Mouse (Mus musculus) midbrain, embryonic 16.5 days (tissue): ENCODE measurements around the gene 1700024G13Rik. TPM values are rescaled to one million over a fixed set of nuclear protein-coding genes. Genes with fewer than 3 reads are reported as not detected.
A peak's percentile ranks its signal among the peaks of the same experiment; 100 is the strongest.
"Not testable (repeated sequence)": the region's sequence is repeated elsewhere in the genome, so short reads cannot be mapped to it uniquely, and the experiment has no call there.

ENCODE experiments used
- ATAC-seq: fragments of 200-750 bp; cut with Nextera tagmentation; 2 replicates; pipeline ENCODE4 v1.8.0; 2017; ENCODE audit warnings: moderate TSS enrichment
- H3K27ac ChIP-seq: fragments of 300-500 bp; sonication (generic); 2 replicates; pipeline ENCODE4 v1.5.1; 2014; ENCODE audit warnings: mild to moderate bottlenecking, low read length, mixed read lengths
- H3K27me3 ChIP-seq: fragments of 300-500 bp; sonication (generic); 2 replicates; pipeline ENCODE4 v1.6.1; 2014; ENCODE audit warnings: low read depth, low read length, mixed read lengths; ENCODE audit not compliant: control insufficient read depth, insufficient read depth
- H3K36me3 ChIP-seq: fragments of 300-500 bp; sonication (generic); 2 replicates; pipeline ENCODE4 v1.6.1; 2014; ENCODE audit warnings: mild to moderate bottlenecking, low read length, moderate library complexity, mixed read lengths; ENCODE audit not compliant: control insufficient read depth, insufficient read depth
- H3K4me1 ChIP-seq: fragments of 300-500 bp; sonication (generic); 2 replicates; pipeline ENCODE4 v1.6.1; 2014; ENCODE audit warnings: mild to moderate bottlenecking, low read length, mixed read lengths; ENCODE audit not compliant: control insufficient read depth, insufficient read depth
- H3K4me2 ChIP-seq: fragments of 300-500 bp; sonication (generic); 2 replicates; pipeline ENCODE4 v1.6.1; 2014; ENCODE audit warnings: mild to moderate bottlenecking, low read length, mixed read lengths
- H3K4me3 ChIP-seq: fragments of 300-500 bp; sonication (generic); 2 replicates; pipeline ENCODE4 v1.5.1; 2014; ENCODE audit warnings: low read depth, mild to moderate bottlenecking, low read length, moderate library complexity, mixed read lengths
- H3K9ac ChIP-seq: fragments of 300-500 bp; sonication (generic); 2 replicates; pipeline ENCODE4 v1.6.1; 2014; ENCODE audit warnings: low read depth, low read length, mixed read lengths
- H3K9me3 ChIP-seq: fragments of 300-500 bp; sonication (generic); replicated peaks from 2 replicates; pipeline ENCODE4 v1.6.1; 2014; ENCODE audit warnings: mild to moderate bottlenecking, low read length, mixed read lengths; ENCODE audit not compliant: control insufficient read depth, poor library complexity, severe bottlenecking
- WGBS: fragments of 180-500 bp; shearing (Covaris S2); extraction: QIAGEN DNeasy Blood & Tissue Kit; methylation state at CpG from one replicate; pipeline ENCODE4 v1.1.7; 2014; 5-methylcytosine and 5-hydroxymethylcytosine counted together
- polyA plus RNA-seq: library from polyadenylated mRNA; unstranded; fragments of >200 nt; fragmentation: Nextera tagmentation; extraction: Ambion mirVana; gene quantifications from 2 replicates; pipeline ENCODE4 v1.2.1, GENCODE M21; 2015

1700024G13Rik gene
- polyA plus RNA-seq, 1 experiment from 2014 or later, result 0.51 TPM

DNA sequence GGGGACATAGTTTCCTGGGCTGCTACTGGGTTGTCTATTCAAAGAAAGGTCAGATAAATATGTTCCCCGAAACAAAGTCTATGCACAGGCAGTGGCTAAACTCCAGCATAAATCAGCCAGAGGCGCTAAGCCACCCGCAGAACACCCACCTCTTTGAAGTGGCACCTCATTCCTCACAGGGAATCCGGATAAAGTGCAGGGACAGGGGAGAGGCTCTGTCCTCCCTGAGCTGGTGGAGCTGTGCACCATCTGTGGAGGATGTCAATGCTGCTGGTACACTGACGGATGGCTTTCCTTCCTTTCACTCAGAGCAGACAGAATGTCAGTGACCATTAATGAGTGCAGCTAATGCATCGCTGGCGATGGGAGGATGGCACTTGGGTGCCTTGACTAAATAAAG, 7.1 kb downstream of the 1700024G13Rik start:
- 29% methylated on average over 7 of the region's 7 CpGs for WGBS
- no peaks in the 10 kb centered on the region for H3K9me3 ChIP-seq
- no peak overlapping the region for H3K4me3 ChIP-seq
- no peaks in the 10 kb centered on the region for H3K36me3 ChIP-seq
- H3K9ac ChIP-seq, result no peak overlapping the region
- no peaks in the 10 kb centered on the region for H3K27me3 ChIP-seq
- peak overlapping the region; percentile 37 for H3K4me2 ChIP-seq
- peaks cover 14% of the 10 kb centered on the region; the same call in 1 of the 2 replicates for H3K4me1 ChIP-seq
- ATAC-seq, result peak; percentile 56; the same call in 1 of the 2 replicates
- H3K27ac ChIP-seq, result no peak overlapping the region

DNA sequence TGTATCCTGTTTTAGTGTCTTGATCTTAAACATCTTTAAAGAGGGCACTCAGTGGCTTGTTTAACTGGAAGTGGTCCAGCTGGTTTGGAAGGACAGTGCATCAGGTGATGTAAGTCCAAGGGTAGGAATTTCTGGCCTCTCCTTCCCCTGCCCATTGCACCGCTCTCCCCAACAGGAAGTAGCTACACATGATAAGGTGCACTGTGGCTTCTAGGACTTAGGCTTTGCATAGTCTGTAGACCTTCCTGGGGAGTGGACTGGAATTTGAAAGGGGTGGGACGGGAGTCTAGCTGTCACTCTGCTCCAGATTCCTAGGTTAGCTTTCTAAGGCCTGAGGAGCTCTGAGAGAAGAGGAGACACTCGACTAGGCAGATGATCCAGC, 8.1 kb downstream of the 1700024G13Rik start:
- no peak overlapping the region for H3K4me3 ChIP-seq
- no peaks in the 10 kb centered on the region for H3K36me3 ChIP-seq
- H3K4me1 ChIP-seq, result peaks cover 14% of the 10 kb centered on the region; the same call in 1 of the 2 replicates
- H3K9me3 ChIP-seq, result no peaks in the 10 kb centered on the region
- H3K9ac ChIP-seq, result no peak overlapping the region
- no peaks in the 10 kb centered on the region for H3K27me3 ChIP-seq
- H3K27ac ChIP-seq, result no peak overlapping the region
- WGBS, result 38% methylated on average over 3 of the region's 3 CpGs
- H3K4me2 ChIP-seq, result no peak overlapping the region
- ATAC-seq, result no peak

DNA sequence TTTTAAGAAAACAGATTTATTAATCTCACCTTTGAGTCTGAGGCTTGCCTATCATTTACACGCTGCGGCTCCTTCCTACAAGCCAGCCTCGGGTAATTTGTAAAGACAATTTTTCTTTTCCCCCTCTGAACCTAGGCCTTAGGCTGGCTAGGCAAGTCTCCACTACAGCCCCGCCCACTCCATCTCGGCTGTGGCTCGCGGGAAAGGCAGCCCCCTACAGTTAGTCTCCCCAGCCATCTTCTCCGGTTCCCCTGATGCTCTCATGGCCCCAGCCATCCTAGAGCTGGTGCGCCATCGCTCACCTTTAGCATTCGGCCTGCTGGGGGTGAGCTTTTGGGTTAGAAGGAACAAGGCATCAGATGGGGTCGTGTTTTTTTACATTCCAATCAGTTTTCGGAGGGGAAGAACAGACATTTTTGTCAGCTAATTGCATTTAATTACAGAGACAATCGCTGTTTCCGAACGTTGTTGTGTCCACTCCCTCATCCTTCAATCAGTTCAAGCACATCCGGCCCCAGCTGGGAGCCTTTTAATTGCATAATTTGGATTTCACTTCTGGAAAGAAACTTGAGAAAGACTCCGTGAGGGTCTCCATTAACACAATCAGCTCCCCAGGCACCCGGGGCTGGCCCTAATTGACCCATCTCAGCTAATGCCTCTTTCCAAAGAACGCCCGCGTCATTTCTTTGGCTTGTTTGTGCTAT, 8.6 kb downstream of the 1700024G13Rik start:
- H3K4me3 ChIP-seq, result no peak overlapping the region
- H3K36me3 ChIP-seq, result no peaks in the 10 kb centered on the region
- H3K9me3 ChIP-seq, result no peaks in the 10 kb centered on the region
- 10% methylated on average over 22 of the region's 22 CpGs for WGBS
- no peaks in the 10 kb centered on the region for H3K27me3 ChIP-seq
- H3K9ac ChIP-seq, result no peak overlapping the region
- no peak overlapping the region for H3K27ac ChIP-seq
- no peak for ATAC-seq
- H3K4me1 ChIP-seq, result peaks cover 14% of the 10 kb centered on the region; the same call in 1 of the 2 replicates
- peak overlapping the region; percentile 21; the same call in 1 of the 2 replicates for H3K4me2 ChIP-seq

DNA sequence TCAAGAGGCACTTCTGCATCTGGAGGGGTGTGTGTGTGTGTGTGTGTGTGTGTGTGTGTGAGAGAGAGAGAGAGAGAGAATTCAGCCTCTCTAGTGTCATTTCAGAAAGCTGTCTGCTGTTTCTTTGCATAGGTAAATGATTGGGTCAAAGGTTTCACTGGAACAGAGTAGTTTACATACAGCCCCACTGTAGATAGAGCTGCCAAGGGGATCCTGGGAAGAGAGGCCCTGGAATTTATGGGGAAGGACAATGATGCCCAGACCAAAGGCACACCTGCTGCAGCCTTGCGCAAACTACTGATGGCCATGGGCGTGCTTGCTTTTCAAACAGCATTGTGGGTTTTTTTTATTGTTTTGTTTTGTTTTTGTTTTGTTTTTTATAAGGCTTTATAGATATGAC, 15.7 kb downstream of the 1700024G13Rik start:
- Histone ChIP-seq H3K9ac (no peak overlapping the region), H3K36me3 (no peaks in the 10 kb centered on the region), H3K27ac (no peak overlapping the region), H3K27me3 (no peaks in the 10 kb centered on the region), H3K4me3 (no peak overlapping the region), H3K4me1 (no peaks in the 10 kb centered on the region), H3K9me3 (no peaks in the 10 kb centered on the region), H3K4me2 (no peak overlapping the region)
- WGBS, result 93% methylated on average over 2 of the region's 2 CpGs
- ATAC-seq, result no peak

DNA sequence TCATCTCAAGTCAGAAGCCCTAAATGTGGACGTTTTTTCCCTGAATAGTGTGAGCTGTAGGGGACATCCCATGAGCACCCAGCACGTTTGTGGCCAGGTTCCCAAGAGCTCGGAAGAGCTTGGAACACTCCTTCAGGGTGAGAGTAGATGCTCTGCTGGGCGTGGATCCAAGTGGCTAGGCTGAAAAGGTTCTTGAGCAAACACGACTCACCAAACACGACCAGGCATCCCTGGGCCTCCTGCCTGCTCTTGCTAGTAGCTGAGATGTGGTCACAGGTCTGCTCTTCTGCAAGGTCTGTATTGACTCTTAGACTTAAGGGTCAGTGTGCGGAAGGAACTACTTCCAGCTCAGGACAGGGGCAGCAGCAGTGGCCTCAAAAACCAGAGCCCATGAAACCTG, 18.4 kb downstream of the 1700024G13Rik start:
- no peaks in the 10 kb centered on the region for H3K9me3 ChIP-seq
- H3K4me2 ChIP-seq, result no peak overlapping the region
- no peaks in the 10 kb centered on the region for H3K4me1 ChIP-seq
- H3K27me3 ChIP-seq, result no peaks in the 10 kb centered on the region
- H3K36me3 ChIP-seq, result no peaks in the 10 kb centered on the region
- H3K4me3 ChIP-seq, result no peak overlapping the region
- H3K27ac ChIP-seq, result no peak overlapping the region
- no peak for ATAC-seq
- H3K9ac ChIP-seq, result no peak overlapping the region
- 80% methylated on average over 7 of the region's 7 CpGs for WGBS

DNA sequence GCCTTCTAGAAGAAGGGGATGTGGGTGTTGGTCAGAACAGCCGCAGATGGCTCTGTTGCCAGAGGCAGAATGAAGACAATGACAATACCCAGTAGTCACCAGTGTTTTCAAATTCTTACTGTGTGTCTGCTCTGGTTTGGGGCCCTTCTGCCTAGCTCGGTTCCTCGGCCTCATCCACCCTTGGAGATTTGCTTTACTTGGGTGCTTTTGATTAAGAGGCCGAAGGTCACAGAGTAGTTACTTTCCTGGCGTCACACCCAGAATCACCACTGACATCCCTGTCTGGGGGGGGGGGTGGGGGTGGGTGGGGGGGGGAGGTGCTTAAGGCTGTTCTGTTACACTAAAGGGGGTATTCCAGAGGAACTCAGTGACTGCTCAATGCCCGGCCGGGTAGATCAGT, 23.8 kb downstream of the 1700024G13Rik start:
- H3K9me3 ChIP-seq, result no peaks in the 10 kb centered on the region; the same call in 1 of the 2 replicates
- no peak for ATAC-seq
- WGBS, result 60% methylated on average over 7 of the region's 7 CpGs
- no peaks in the 10 kb centered on the region for H3K36me3 ChIP-seq
- no peak overlapping the region for H3K9ac ChIP-seq
- H3K27ac ChIP-seq, result no peak overlapping the region
- no peak overlapping the region for H3K4me2 ChIP-seq
- no peaks in the 10 kb centered on the region for H3K4me1 ChIP-seq
- H3K27me3 ChIP-seq, result no peaks in the 10 kb centered on the region
- no peak overlapping the region for H3K4me3 ChIP-seq

DNA sequence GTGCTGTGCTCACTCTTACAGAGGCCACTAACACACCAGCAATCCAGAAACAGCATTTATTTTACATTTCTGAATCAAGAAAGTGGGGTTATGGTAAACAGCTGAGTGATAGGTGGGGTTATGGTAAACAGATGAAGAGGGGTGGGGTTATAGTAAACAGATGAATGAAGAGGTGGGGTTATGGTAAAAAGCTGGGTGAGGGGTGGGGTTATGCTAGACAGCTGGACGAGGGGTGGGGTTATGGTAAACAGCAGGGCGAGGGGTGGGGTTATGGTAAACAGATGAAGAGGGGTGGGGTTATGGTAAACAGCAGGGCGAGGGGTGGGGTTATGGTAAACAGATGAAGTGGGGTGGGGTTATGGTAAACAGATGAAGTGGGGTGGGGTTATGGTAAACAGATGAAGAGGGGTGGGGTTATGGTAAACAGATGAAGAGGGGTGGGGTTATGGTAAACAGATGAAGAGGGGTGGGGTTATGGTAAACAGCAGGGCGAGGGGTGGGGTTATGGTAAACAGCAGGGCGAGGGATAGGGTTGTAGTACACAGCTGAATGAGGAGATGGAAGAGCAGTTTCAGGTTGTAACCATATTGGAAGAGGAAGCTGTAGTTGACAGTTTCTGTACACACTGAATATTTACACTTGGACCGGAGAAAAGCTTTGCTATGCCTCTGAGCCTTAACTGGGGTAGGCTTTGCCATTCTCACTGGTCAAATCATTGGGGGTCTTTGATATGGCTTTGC, 36.8 kb downstream of the 1700024G13Rik start:
- WGBS, result 32% methylated on average over 6 of the region's 6 CpGs
- not testable (repeated sequence) for H3K4me2 ChIP-seq, ATAC-seq, H3K9ac ChIP-seq, H3K27me3 ChIP-seq, H3K4me3 ChIP-seq, H3K9me3 ChIP-seq, H3K27ac ChIP-seq, H3K4me1 ChIP-seq
- peaks cover 17% of the 10 kb centered on the region for H3K36me3 ChIP-seq

DNA sequence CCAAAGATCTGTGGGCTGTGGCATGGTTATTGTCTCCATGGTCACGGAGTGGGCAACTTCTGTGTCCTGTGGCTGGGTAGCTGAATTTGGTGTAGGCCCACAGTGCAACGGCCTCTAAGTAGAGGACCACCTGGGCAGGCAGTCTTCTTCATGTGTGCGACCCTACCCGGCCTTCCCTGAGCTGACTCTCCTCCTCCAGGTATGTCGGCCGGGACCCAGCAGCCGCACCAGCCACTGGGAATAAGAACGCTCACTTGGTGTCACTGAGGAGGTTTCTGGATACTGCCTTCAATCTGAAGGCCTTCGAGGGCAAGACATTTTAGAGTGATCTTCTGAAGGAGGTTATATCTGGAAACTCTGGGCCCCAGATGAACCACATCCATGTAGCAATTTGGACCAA, 40.9 kb downstream of the 1700024G13Rik start:
- Histone ChIP-seq H3K9me3 (no peaks in the 10 kb centered on the region), H3K4me3 (no peak overlapping the region), H3K4me2 (no peak overlapping the region), H3K27me3 (no peaks in the 10 kb centered on the region), H3K36me3 (peaks cover 27% of the 10 kb centered on the region), H3K9ac (no peak overlapping the region), H3K27ac (no peak overlapping the region), H3K4me1 (no peaks in the 10 kb centered on the region)
- ATAC-seq, result no peak
- 90% methylated on average over 9 of the region's 9 CpGs for WGBS

DNA sequence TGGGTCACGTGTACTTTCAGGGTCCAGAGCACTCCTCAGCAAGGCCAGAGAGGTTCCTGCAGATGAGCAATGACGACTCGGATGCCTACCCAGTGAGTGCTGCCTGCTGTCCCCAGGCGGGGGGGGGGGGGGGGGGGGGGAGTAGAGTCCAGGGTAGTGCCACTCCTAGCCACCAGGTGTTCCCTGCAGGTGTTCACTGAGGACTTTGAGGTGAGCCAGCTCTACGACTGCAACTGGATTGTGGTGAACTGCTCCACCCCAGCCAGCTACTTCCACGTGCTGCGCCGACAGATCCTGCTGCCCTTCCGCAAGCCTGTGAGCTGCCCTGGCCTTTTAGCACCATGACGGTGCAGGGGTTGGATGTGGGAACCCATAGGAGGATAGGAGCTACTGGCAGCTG, 43.5 kb downstream of the 1700024G13Rik start:
- no peaks in the 10 kb centered on the region for H3K9me3 ChIP-seq
- no peak overlapping the region for H3K27ac ChIP-seq
- H3K4me1 ChIP-seq, result no peaks in the 10 kb centered on the region
- H3K27me3 ChIP-seq, result no peaks in the 10 kb centered on the region
- H3K36me3 ChIP-seq, result peaks cover 29% of the 10 kb centered on the region
- H3K4me2 ChIP-seq, result no peak overlapping the region
- ATAC-seq, result no peak
- H3K4me3 ChIP-seq, result no peak overlapping the region
- no peak overlapping the region for H3K9ac ChIP-seq
- 88% methylated on average over 7 of the region's 10 CpGs for WGBS
